Mouse (Mus musculus): Measurements from ENCODE around the gene Cabp7.
"Not testable (repeated sequence)": the region's sequence is repeated elsewhere in the genome, so short reads cannot be mapped to it uniquely, and the experiment has no call there.

Gene Cabp7

GRCm38 (mm10) chr11:4747285-4747684 is 707 bp upstream of the Cabp7 start:
- no peak for DNase-seq (ENCODE audit: low spot score)

- no peak for DNase-seq (ENCODE audit: low spot score)
These were observed 609 bp downstream of the Cabp7 start for GRCm38 (mm10) chr11:4745969-4746368.

- DNase-seq (ENCODE audit: low spot score), result no peak
These were observed 1.9 kb downstream of the Cabp7 start for GRCm38 (mm10) chr11:4744691-4745090.

- DNase-seq (ENCODE audit: low spot score), result no peak
These were observed 5.8 kb downstream of the Cabp7 start for GRCm38 (mm10) chr11:4740785-4741184.

GRCm38 (mm10) chr11:4738719-4739118 is 7.9 kb downstream of the Cabp7 start:
- no peak for DNase-seq (ENCODE audit: low spot score)

GRCm38 (mm10) chr11:4737682-4738081 is 8.9 kb downstream of the Cabp7 start:
- no peak for DNase-seq (ENCODE audit: low spot score)

GRCm38 (mm10) chr11:4736355-4736754 is 10.2 kb downstream of the Cabp7 start:
- DNase-seq (ENCODE audit: low spot score), result no peak

- no peak for DNase-seq (ENCODE audit: low spot score)
These were observed 12.4 kb downstream of the Cabp7 start for GRCm38 (mm10) chr11:4734179-4734578.

GRCm38 (mm10) chr11:4731781-4732180 is 14.8 kb downstream of the Cabp7 start:
- DNase-seq (ENCODE audit: low spot score), result no peak

- DNase-seq (ENCODE audit: low spot score), result no peak
These were observed 15.7 kb downstream of the Cabp7 start for GRCm38 (mm10) chr11:4730913-4731312.

GRCm38 (mm10) chr11:4730096-4730495 is 16.5 kb downstream of the Cabp7 start:
- DNase-seq (ENCODE audit: low spot score), result no peak

- DNase-seq (ENCODE audit: low spot score), result peak; percentile 32
These were observed 17.0 kb downstream of the Cabp7 start for GRCm38 (mm10) chr11:4729603-4730002.

GRCm38 (mm10) chr11:4721728-4722127 is 24.9 kb downstream of the Cabp7 start:
- no peak for DNase-seq (ENCODE audit: low spot score)

GRCm38 (mm10) chr11:4720900-4721580 is 25.5 kb downstream of the Cabp7 start:
- no peak for DNase-seq (ENCODE audit: low spot score)

- DNase-seq (ENCODE audit: low spot score), result no peak
These were observed 26.2 kb downstream of the Cabp7 start for GRCm38 (mm10) chr11:4720393-4720792.

GRCm38 (mm10) chr11:4719961-4720360 is 26.6 kb downstream of the Cabp7 start:
- DNase-seq (ENCODE audit: low spot score), result no peak

- no peak for DNase-seq (ENCODE audit: low spot score)
These were observed 28.0 kb downstream of the Cabp7 start for GRCm38 (mm10) chr11:4718548-4718947.

GRCm38 (mm10) chr11:4716530-4717236 is 29.9 kb downstream of the Cabp7 start:
- DNase-seq (ENCODE audit: low spot score), result no peak

- DNase-seq (ENCODE audit: low spot score), result no peak
These were observed 31.0 kb downstream of the Cabp7 start for GRCm38 (mm10) chr11:4715596-4715995.

- DNase-seq (ENCODE audit: low spot score), result no peak
These were observed 31.9 kb downstream of the Cabp7 start for GRCm38 (mm10) chr11:4714727-4715126.

GRCm38 (mm10) chr11:4712822-4713221 is 33.8 kb downstream of the Cabp7 start:
- DNase-seq (ENCODE audit: low spot score), result no peak

GRCm38 (mm10) chr11:4710188-4710587 is 36.4 kb downstream of the Cabp7 start:
- DNase-seq (ENCODE audit: low spot score), result not testable (repeated sequence)

- no peak for DNase-seq (ENCODE audit: low spot score)
These were observed 41.4 kb downstream of the Cabp7 start for GRCm38 (mm10) chr11:4705178-4705577.

Data from ovary, postnatal 14 days (tissue).